Mouse (Mus musculus) gastrocnemius, adult 2 months (tissue): ENCODE results near the gene Cgnl1. TPM values are rescaled to one million over a fixed set of nuclear protein-coding genes. Genes with fewer than 3 reads are reported as not detected.
A peak's percentile ranks its signal among the peaks of the same experiment; 100 is the strongest.

Source experiments
- DNase-seq: peaks from one replicate; pipeline ENCODE4 v3.0.0; 2022
- H3K27ac ChIP-seq: fragments of 200-600 bp; 2 replicates; pipeline ENCODE4 v1.8.1; 2022; ENCODE audit warnings: mild to moderate bottlenecking
- H3K4me3 ChIP-seq: fragments of 200-600 bp; 2 replicates; pipeline ENCODE4 v1.8.1; 2022; ENCODE audit warnings: mild to moderate bottlenecking, moderate library complexity
- CTCF ChIP-seq: fragments of 200-600 bp; IDR thresholded peaks from 2 replicates; pipeline ENCODE4 v1.8.1; 2022; ENCODE audit warnings: antibody characterized with exemption, mild to moderate bottlenecking, moderate library complexity
- intact Hi-C: fragments of 180-260 bp; cut with DNase I; formaldehyde crosslinking; loops from one replicate; pipeline ENCODE4 v1.15.1; 2025
- total RNA-seq, 2 experiments: library from RNA; stranded (reverse); gene quantifications; 2 replicates each; pipeline ENCODE4 v1.2.3; 2021

The Cgnl1 gene
- total RNA-seq, 2 experiments from 2014 or later, result 3.5 to 8.1 TPM

GRCm38 (mm10) chr9:71735886-71736285 is 35.5 kb downstream of the Cgnl1 start:
- no peak for DNase-seq
- H3K4me3 ChIP-seq, result no peak overlapping the region
- no peak for TF ChIP-seq CTCF
- intact Hi-C loops, result no loop called here
- no peak overlapping the region for H3K27ac ChIP-seq

DNA sequence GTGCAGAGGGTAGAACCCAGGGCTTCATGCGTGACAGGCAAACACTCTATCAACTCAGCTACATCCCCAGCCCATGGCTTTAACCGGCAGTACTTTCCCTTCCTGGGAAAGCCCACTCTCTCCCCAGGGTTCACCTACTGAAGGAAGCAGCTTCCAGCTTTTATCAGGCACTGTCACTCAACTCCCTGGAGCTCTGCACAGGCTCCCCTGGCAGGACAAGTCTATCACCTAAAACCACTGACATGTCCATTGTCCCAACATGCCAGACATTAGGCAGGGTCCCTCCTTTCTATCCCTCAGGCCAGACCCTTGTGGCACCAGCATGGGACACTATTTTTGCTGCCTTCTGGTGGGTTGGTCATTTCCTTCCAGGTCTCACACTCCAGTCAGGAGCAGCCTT is 37.8 kb downstream of the Cgnl1 start:
- no peak for TF ChIP-seq CTCF
- no peak for DNase-seq
- intact Hi-C loops, result no loop called here
- Histone ChIP-seq H3K27ac (no peak overlapping the region), H3K4me3 (no peak overlapping the region)

DNA sequence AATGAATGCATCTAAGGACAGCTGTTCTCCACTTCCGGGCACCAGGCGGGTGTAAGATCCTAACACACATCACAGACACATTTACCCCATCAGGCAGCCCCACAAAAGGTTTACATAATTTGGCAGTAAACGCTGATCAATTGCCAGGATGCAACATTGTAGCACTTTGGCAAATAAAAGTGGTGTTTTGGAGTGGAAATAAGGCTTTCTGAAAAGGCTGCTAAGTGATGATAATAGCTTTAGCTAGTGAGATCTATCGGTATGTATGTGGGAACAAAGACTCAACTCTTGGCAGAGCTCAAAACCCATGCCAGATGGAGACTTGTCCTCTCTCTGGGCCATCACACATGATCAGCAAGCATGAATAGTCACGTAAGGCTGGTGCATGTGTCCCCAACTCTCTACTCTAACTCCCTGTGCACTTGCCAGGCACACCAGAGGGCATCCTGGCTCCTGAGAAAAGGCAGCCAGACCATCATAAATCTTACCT is 42.5 kb downstream of the Cgnl1 start:
- no peak for DNase-seq
- no peak for TF ChIP-seq CTCF
- no peak overlapping the region for H3K4me3 ChIP-seq
- intact Hi-C loops, result no loop called here
- no peak overlapping the region for H3K27ac ChIP-seq

DNA sequence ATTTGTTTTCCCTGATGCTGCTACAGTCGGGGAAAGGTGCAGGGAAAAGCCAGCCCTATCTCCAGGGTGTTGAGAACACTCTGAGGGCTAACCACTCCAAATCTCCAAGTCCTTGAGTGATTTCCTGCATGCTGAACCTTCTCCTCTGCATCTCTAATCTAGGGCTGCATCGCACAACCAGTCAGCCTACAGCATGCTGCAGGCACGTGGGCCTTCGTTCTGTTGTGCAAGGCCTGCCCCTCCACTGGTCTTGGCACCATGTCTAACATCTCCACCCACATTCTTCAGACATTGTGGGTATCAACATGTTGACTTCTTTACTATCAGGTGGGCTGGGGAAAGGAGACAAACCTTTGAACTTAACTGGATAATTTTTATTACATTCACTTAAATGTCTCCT is 44.2 kb downstream of the Cgnl1 start:
- no peak for TF ChIP-seq CTCF
- no peak overlapping the region for H3K4me3 ChIP-seq
- H3K27ac ChIP-seq, result no peak overlapping the region
- DNase-seq, result no peak
- intact Hi-C loops, result no loop called here

GRCm38 (mm10) chr9:71726121-71726520 is 45.3 kb downstream of the Cgnl1 start:
- intact Hi-C loops, result no loop called here
- Histone ChIP-seq H3K4me3 (no peak overlapping the region), H3K27ac (no peak overlapping the region)
- no peak for TF ChIP-seq CTCF
- peak; percentile 66 for DNase-seq

- H3K27ac ChIP-seq, result no peak overlapping the region
- TF ChIP-seq CTCF, result no peak
- intact Hi-C loops, result no loop called here
- DNase-seq, result no peak
- no peak overlapping the region for H3K4me3 ChIP-seq
Measured at GRCm38 (mm10) chr9:71722366-71722765, 49.0 kb downstream of the Cgnl1 start.

GRCm38 (mm10) chr9:71716995-71717394 is 54.4 kb downstream of the Cgnl1 start:
- Histone ChIP-seq H3K27ac (no peak overlapping the region), H3K4me3 (no peak overlapping the region)
- no peak for TF ChIP-seq CTCF
- no peak for DNase-seq
- intact Hi-C loops, result no loop called here

DNA sequence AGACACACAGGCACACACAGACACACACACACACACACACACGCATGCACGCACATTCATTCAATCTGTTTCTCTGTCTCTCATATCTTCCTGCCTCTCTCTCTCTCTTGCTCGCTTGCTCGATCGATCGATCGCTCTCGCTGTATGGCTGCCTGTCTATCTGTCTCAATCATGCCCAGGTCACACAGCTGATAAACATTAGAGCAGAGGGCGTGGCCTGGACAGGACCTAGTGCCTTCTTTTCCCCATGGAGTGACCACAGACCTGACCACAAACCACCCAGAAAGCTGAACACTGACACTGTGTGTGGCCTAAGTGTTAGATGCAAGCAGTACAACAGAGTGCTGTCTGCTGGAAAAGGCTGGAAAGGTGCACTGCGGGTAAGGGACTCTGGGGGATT is 60.6 kb downstream of the Cgnl1 start:
- intact Hi-C loops, result no loop called here
- DNase-seq, result no peak
- no peak for TF ChIP-seq CTCF
- no peak overlapping the region for H3K4me3 ChIP-seq
- no peak overlapping the region for H3K27ac ChIP-seq

DNA sequence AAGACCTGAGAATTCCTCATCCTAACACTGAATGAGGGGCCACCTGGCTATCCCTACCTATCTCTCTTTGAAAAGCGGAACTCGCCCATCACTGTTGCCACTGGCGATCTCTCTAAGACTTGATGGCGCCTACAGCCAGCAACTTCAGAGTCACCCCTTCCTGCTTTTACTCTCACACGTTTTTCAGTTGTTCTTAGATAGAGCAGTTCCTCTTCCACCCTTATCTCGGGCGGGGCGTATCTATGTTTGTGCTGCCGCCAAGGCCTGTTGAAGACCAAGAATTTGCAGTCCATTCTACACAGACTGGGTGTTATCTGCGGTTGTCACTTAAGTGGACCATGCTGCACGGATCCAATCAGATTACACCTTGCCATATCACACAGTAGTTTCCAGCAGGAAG is 62.2 kb downstream of the Cgnl1 start:
- DNase-seq, result no peak
- Histone ChIP-seq H3K27ac (no peak overlapping the region), H3K4me3 (no peak overlapping the region)
- TF ChIP-seq CTCF, result no peak
- intact Hi-C loops, result no loop called here

DNA sequence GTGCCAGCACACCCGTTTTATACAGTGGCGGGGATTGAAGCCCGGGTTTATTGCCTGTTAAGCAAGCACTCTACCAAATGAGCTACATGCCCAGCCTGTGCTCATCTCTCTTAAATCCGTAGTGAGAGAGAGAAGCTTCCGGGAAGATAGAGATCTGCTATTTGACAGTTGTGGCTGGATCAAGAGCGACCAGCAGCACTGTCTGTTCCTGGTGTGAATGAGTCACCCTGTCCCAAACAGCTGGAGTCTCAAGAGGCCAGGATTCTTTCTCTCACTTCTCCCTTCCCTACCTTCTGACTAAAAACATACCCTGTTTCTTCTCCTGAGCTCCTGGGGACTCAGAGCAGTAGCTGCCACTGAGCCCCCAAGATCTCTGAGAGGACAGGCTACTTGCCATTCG is 63.4 kb downstream of the Cgnl1 start:
- Histone ChIP-seq H3K27ac (no peak overlapping the region), H3K4me3 (no peak overlapping the region)
- intact Hi-C loops, result no loop called here
- no peak for DNase-seq
- no peak for TF ChIP-seq CTCF

DNA sequence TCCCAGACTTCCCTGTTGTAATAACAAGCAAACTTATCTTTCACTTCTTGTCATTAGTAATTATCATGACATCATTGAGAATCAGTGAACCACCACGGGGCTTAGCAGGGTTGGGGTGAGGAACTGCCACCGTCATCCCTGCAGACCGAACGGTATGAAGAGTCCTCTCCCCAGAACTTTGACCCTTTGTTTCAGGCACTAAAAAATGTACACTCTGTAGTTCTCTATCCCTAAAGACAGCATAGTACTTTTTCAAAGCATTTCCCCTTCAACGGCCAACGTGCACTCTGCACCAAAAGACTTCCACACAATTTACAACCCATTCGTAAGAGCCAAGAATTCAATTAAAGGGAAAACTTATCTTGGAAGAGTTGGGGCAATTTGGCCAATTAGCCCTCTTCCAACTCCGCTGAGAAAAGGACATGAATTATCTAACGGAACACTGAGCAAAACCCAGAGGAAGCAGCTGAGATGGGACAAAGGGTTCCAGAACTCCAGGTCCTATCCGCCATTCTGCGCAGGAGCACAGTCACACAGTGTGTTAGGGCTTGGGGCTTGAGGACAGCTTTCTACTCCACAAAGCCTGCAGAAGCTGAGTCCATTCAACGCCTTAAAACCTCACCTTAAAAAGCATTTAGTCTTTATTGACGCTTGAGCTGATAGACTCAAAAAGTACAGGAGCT is 66.9 kb downstream of the Cgnl1 start:
- H3K27ac ChIP-seq, result no peak overlapping the region
- no peak for DNase-seq

GRCm38 (mm10) chr9:71699087-71699486 is 72.3 kb downstream of the Cgnl1 start:
- no peak for DNase-seq
- TF ChIP-seq CTCF, result no peak
- H3K4me3 ChIP-seq, result no peak overlapping the region
- H3K27ac ChIP-seq, result no peak overlapping the region
- intact Hi-C loops, result no loop called here

More for the DNA sequence above, 66.9 kb downstream of the Cgnl1 start:
- TF ChIP-seq CTCF, result no peak
- intact Hi-C loops, result no loop called here
- H3K4me3 ChIP-seq, result no peak overlapping the region

- DNase-seq, result no peak
- no peak for TF ChIP-seq CTCF
- intact Hi-C loops, result no loop called here
- Histone ChIP-seq H3K27ac (no peak overlapping the region), H3K4me3 (no peak overlapping the region)
Measured at GRCm38 (mm10) chr9:71698116-71698515, 73.3 kb downstream of the Cgnl1 start.

GRCm38 (mm10) chr9:71697189-71697588 is 74.2 kb downstream of the Cgnl1 start:
- H3K27ac ChIP-seq, result peak overlapping the region; percentile 53
- no peak for DNase-seq
- intact Hi-C loops, result no loop called here
- H3K4me3 ChIP-seq, result no peak overlapping the region
- no peak for TF ChIP-seq CTCF
